Mouse (Mus musculus): Measurements from ENCODE around the gene Alg11. TPM values are rescaled to one million over a fixed set of nuclear protein-coding genes. Genes with fewer than 3 reads are reported as not detected.
A peak's percentile ranks its signal among the peaks of the same experiment; 100 is the strongest.

Alg11 gene
- 1 to 10 TPM; 8.3 to 9.6 TPM for total RNA-seq (2021)
- long read RNA-seq, experiment 1, full-length matches to known transcripts = 3 of 3 reads
- long read RNA-seq, experiment 1, partial matches to known transcripts = 0 of 3 reads
- long read RNA-seq, experiment 1, other reads (novel, unspliced or antisense) = 0 of 3 reads
- long read RNA-seq, experiment 2 = 0 reads

DNA sequence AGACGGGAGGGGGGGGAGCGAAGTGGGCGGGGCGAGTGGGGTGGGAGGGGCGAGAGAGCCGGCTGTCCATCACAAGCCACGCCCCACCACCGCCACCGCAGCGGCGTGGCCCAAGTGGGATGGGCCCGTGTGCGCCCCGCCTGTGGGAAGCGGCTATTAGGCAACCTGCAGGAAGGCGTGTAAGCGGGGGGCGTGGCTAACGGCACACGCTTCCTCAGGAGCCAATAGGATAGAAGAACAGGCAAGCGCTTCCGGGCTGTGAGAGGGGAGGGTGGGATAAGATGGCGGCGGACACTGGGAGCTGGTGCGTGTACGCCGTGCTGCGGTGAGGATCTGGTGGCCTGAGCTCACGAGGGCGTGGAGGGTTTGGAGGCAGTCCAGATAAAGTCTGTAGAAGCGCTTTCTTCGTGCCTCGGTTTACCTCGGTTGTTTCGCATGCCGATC is at the start of gene Alg11:
Gene Alg11, plus strand, starts transcription at position 276 of the 444 bp plus-strand sequence.
- peak; percentile 95 to 98 for DNase-seq

DNA sequence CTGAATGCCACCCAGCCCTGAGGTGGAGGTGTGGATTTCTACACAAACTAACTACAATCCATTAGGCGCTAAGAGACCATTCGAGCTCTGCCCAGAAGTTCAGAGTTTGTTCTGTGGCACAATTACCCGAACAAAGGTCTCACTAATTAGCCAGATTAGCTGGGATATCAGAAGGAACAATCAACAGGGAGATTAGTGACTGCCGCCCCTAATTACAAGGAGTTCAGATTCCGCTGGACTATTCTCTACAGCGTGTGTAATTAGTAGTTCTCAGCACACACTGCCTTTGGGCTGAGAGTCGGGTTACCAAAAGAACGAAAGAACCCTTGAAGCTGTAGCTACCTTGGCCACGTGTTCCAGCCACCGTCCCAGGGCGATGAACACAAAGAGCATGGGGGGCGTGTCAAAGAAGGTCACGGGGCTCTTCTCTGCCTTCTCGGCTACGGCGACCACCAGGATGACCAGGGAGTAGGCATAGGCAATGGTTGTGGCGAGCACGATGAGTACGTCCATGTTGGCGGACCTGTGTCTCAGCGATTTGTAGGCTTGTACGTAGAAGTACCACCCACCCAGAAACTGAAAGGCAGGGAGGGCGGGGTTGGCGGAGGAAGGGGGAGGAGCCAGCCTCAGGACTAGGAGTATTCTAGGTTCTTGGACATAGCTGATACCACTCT is 47.4 kb upstream of the Alg11 start:
- no peak for DNase-seq

DNA sequence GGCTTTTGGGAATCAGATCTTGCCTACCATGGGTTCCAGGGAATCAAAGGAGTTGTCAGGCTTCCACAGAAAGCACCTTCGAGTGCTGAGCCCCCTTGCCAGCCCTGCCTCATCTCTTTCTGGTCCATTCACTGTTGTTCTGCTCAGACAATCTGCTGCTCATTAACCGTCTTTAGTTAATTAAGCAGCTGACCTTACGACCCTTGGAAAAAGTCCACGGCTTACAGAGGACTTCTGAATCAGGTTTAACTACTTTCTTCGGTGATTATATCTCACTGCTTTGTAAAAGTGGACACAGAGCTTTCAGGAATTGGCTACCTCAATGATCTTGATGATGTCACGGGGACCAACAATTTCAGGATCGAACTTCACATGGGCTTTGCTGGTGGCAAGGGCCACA is 42.8 kb upstream of the Alg11 start:
- DNase-seq = no peak

DNA sequence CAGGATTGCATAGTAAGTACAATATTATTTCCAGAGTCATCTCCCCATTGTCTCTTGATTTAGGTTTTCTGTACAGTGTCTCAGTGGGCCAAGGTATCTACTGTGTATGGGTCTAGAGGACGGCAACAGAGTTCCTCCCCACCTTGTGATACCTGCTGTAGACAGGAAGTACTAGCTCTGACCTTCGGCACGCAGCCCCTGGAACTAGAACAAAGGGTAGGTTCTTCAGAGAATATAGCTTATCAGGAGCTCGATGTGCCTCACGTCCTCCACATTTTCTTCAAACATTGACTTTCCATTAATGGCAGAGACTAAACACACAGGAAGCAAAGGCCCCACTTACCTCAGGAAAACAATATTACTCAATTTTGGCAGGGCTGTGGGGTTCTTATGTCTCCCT is 41.0 kb upstream of the Alg11 start:
- no peak for DNase-seq

GRCm38 (mm10) chr8:22022244-22022643 is 38.3 kb upstream of the Alg11 start:
- no peak for DNase-seq

DNA sequence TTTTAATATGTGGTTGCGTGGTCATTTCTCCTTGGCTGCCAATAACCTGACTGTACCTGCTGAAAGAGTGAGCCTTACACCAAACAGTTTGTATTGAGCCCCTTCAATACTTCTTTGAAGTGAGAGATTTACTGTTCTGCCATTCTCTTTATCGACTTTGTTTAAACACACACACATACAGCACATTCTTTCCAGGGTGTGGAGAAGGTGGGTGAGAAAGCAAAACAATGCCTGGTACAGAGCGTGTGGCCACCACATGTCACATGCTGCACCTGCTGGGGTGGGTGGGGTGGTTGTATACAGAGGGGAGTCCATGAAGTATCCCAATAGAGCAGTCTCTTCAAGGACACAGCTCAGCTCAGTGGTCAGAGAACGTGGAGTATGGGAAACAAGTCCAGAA is 35.3 kb upstream of the Alg11 start:
- DNase-seq = no peak

DNA sequence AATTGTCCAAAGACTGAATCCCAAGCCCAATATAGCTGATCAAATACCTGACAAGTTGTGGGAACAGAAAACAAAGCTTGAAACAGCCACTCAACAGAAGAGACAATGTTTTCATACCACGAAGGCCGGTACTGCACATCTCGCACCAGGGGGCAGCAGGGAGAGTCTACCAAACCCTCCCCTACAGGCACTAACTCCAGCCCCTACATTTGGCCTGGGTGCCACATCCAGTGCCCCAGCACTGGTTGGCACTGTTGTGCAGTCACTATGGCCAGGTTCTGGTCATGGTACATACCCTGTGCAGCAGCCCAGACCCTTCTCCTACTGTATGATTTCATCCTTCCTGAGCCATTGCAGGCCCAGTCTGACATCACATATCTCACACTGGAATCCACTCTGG is 31.5 kb upstream of the Alg11 start:
- DNase-seq = no peak

- DNase-seq = no peak
Observed at GRCm38 (mm10) chr8:22030990-22031389, 29.5 kb upstream of the Alg11 start.

DNA sequence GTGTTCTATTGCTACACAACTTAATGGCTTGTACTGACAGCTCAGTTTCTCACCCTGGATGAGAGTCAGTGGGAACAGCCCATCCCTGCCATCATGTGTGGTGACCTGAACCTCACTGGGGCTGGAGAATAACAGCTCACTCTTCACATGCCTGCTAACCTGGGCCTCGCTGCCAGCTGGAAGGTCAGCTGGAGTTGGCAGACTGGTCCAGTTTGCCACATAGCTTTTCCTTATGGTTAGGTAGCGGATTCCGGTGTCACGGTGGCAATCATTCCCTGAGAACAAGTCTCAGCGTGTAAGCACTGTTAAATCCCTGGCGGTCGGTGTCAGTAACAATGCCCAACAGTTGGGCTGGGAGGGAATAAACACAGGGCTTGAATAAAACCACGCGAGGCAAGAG is 24.4 kb upstream of the Alg11 start:
- no peak for DNase-seq

DNA sequence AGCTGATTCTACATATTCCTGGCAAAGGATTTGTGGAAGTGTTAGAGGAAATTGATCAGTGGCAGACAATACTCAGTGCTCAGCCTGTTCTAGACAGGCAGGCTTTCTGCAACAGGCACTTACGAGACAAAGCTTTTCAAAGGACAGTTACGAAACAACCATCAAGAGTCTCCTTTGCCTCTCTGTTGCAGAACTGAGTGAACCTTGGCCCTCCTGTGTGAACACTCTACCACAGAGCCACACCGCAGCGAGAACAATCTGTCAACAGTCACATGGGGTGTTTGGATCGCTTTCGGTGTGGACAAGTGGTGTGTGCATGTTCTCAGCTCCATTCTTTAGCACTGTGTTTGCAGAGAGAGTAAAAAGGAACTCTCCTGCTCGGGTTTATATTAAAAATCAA is 23.5 kb upstream of the Alg11 start:
- no peak for DNase-seq

- no peak for DNase-seq
Observed at GRCm38 (mm10) chr8:22039468-22040152, 20.9 kb upstream of the Alg11 start.

DNA sequence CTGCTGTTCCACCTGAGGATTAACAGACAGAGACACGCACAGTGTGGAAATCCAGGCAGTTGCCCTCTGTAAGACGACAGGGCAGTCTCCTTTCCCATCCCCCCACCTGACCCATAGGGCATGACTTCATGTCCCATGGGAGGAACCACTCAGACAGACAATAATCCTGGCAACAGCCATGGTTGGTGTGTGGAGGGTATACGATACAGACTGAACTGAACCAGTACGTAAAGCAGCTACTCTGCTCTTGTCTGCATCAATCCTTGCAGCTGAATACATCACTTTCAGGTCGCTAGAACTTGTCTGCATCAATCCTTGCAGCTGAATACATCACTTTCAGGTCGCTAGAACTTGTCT is 20.4 kb upstream of the Alg11 start:
- no peak for DNase-seq

DNA sequence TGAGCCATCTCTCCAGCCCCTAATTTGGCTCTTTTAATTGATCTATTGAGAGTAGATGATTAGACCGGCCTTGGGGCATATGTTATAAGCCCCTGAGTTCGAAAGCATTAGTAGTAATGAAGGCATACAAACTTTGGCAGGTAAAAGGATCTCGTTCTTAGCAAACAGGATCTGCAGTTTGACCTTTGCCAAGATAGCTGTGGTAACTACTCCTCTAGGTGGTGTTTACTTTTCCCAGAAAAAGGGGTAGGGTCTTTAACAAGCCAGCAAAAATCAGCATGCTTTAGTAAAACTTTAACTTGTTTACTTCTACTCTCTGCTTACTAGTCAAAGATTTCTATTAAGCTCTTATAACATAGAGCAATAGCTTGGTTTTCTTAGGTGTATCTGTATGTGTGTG is 18.0 kb upstream of the Alg11 start:
- no peak for DNase-seq

GRCm38 (mm10) chr8:22043706-22044105 is 16.8 kb upstream of the Alg11 start:
- no peak for DNase-seq

- peak; percentile 13 to 61 for DNase-seq
Observed at GRCm38 (mm10) chr8:22047699-22048464, 12.6 kb upstream of the Alg11 start.

DNA sequence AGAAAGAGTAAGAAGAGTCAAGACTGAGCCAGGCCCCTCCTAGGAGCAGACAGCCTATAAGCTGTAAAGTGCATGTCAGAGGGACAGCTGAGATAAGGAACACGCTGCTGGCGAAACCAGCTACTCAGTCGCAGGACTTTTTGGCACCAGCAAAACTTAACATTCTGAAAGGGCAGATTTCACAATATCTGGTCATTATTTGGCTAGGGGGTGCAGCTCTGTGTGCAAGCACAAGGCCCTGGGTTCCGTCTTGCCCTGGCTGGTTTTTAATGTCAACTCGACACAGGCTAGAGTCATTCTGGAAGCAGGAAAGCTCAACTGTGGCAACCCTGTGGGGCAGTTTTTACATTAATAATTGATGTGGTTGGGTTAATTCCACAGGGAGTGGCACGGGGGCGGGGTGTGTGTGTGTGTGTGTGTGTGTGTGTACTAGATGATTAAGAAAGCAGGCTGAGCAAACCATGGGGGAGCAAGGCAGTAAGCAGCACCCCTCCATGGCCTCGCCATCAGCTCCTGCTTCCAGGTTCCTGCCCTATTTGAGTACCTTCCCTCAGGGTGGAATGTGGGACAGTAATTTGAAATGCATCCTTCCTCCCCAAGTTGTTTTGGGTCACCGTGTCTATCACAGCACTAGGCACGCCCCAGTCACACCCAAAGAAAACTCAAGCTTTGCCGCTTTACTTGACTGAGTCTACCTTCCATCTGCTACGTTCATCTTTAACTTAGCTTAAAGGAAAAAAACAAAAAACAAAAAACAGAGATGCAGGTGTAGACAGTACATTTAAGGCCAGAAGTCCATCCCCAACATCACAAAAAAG is 5.6 kb upstream of the Alg11 start:
- DNase-seq = peak in 1 of 2 experiments; percentile 13

DNA sequence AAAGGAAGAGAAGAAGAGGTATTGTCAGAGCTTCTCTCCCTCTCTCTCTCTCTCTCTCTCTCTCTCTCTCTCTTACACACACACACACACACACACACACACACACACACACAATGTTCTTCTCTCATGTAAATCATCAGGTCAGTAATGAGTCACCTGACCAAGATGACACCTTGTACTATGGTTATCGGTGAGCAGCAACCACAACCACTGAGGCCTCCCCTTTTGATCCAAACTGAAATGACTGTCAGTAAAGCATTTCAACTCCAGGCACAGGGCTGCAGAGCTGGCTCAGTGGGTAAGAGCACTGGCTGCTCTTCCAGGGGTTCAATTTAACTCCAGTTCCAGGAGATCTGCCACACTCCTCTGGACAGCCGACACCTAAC is 5.0 kb upstream of the Alg11 start:
- DNase-seq = no peak

- DNase-seq = no peak
Observed at GRCm38 (mm10) chr8:22056850-22057249, 3.7 kb upstream of the Alg11 start.

- no peak for DNase-seq
Observed at GRCm38 (mm10) chr8:22058368-22058767, 2.2 kb upstream of the Alg11 start.

- DNase-seq = no peak
Observed at GRCm38 (mm10) chr8:22059153-22059738, 1.3 kb upstream of the Alg11 start.

GRCm38 (mm10) chr8:22059821-22060445 is 588 bp upstream of the Alg11 start, which contains the start of gene Atp7b:
Gene Atp7b, minus strand, starts transcription at chr8:22060305.
- DNase-seq = peak in 1 of 2 experiments; percentile 51

All from heart, adult 18-20 months (tissue).